Mouse (Mus musculus) forebrain, embryonic 16.5 days (tissue): ENCODE results near the gene Olfr545. TPM values are rescaled to one million over a fixed set of nuclear protein-coding genes. Genes with fewer than 3 reads are reported as not detected.

ENCODE experiments used
- ATAC-seq: fragments of 200-750 bp; cut with Nextera tagmentation; 2 replicates; pipeline ENCODE4 v1.8.0; 2017; ENCODE audit warnings: mild to moderate bottlenecking, moderate library complexity
- H3K27ac ChIP-seq: fragments of 300-500 bp; sonication (generic); 2 replicates; pipeline ENCODE4 v1.5.1; 2014; ENCODE audit warnings: low read length, control low read depth
- H3K27me3 ChIP-seq: fragments of 300-500 bp; sonication (generic); replicated peaks from 2 replicates; pipeline ENCODE4 v1.6.1; 2014; ENCODE audit warnings: low read length; ENCODE audit not compliant: control insufficient read depth, insufficient read depth
- H3K36me3 ChIP-seq: fragments of 300-500 bp; sonication (generic); 2 replicates; pipeline ENCODE4 v1.6.1; 2014; ENCODE audit not compliant: control insufficient read depth, insufficient read depth
- H3K4me1 ChIP-seq: fragments of 300-500 bp; sonication (generic); replicated peaks from 2 replicates; pipeline ENCODE4 v1.6.1; 2014; ENCODE audit warnings: low read length; ENCODE audit not compliant: control insufficient read depth, insufficient read depth
- H3K4me2 ChIP-seq: fragments of 300-500 bp; sonication (generic); 2 replicates; pipeline ENCODE4 v1.6.1; 2014; ENCODE audit warnings: mild to moderate bottlenecking, low read length, control low read depth
- H3K4me3 ChIP-seq: fragments of 300-500 bp; sonication (generic); replicated peaks from 2 replicates; pipeline ENCODE4 v1.5.1; 2014; ENCODE audit warnings: mild to moderate bottlenecking, low read length, control low read depth
- H3K9ac ChIP-seq: fragments of 300-500 bp; sonication (generic); replicated peaks from 2 replicates; pipeline ENCODE4 v1.6.1; 2014; ENCODE audit warnings: low read depth, low read length, control low read depth
- H3K9me3 ChIP-seq: fragments of 300-500 bp; sonication (generic); 2 replicates; pipeline ENCODE4 v1.6.1; 2016; ENCODE audit warnings: low read length; ENCODE audit not compliant: control insufficient read depth
- WGBS: fragments of 180-500 bp; shearing (Covaris S2); extraction: QIAGEN DNeasy Blood & Tissue Kit; methylation state at CpG from one replicate; pipeline ENCODE4 v1.1.7; 2014; 5-methylcytosine and 5-hydroxymethylcytosine counted together
- polyA plus RNA-seq: library from polyadenylated mRNA; unstranded; fragments of >200 nt; fragmentation: Nextera tagmentation; extraction: Ambion mirVana; gene quantifications from 2 replicates; pipeline ENCODE4 v1.2.1, GENCODE M21; 2015

Olfr545 gene
- polyA plus RNA-seq, 1 experiment from 2014 or later, result not detected

- Histone ChIP-seq H3K27me3 (no peaks in the 10 kb centered on the region), H3K4me3 (no peak overlapping the region), H3K9me3 (no peaks in the 10 kb centered on the region), H3K36me3 (peaks cover 47% of the 10 kb centered on the region), H3K27ac (no peak overlapping the region), H3K9ac (no peak overlapping the region), H3K4me1 (no peaks in the 10 kb centered on the region), H3K4me2 (no peak overlapping the region)
- no peak for ATAC-seq
- 80% methylated on average over 5 of the region's 5 CpGs for WGBS
Observed at GRCm38 (mm10) chr7:102458618-102459380, 40.6 kb downstream of the Olfr545 start.

GRCm38 (mm10) chr7:102446438-102446837 lies 52.9 kb downstream of the Olfr545 start:
- H3K27me3 ChIP-seq, result no peaks in the 10 kb centered on the region
- 94% methylated on average over 9 of the region's 9 CpGs for WGBS

GRCm38 (mm10) chr7:102444301-102444700 lies 55.1 kb downstream of the Olfr545 start:
- H3K4me1 ChIP-seq, result peaks cover 22% of the 10 kb centered on the region
- ATAC-seq, result no peak
- no peaks in the 10 kb centered on the region for H3K27me3 ChIP-seq
- no peak overlapping the region for H3K4me2 ChIP-seq
- H3K9me3 ChIP-seq, result no peaks in the 10 kb centered on the region
- H3K4me3 ChIP-seq, result no peak overlapping the region
- WGBS, result 84% methylated on average over 2 of the region's 2 CpGs
- H3K36me3 ChIP-seq, result peaks cover 10% of the 10 kb centered on the region; the same call in 1 of the 2 replicates
- no peak overlapping the region for H3K9ac ChIP-seq
- no peak overlapping the region for H3K27ac ChIP-seq

More at GRCm38 (mm10) chr7:102446438-102446837, 52.9 kb downstream of the Olfr545 start:
- no peak overlapping the region for H3K9ac ChIP-seq
- H3K27ac ChIP-seq, result no peak overlapping the region
- no peaks in the 10 kb centered on the region for H3K9me3 ChIP-seq
- H3K4me1 ChIP-seq, result peaks cover 22% of the 10 kb centered on the region
- peaks cover 14% of the 10 kb centered on the region for H3K36me3 ChIP-seq
- no peak for ATAC-seq
- no peak overlapping the region for H3K4me3 ChIP-seq
- no peak overlapping the region for H3K4me2 ChIP-seq

- H3K27ac ChIP-seq, result peak overlapping the region; percentile 23; the same call in 1 of the 2 replicates
- 1% methylated on average over 4 of the region's 4 CpGs for WGBS
- H3K9ac ChIP-seq, result peak overlapping the region; percentile 82
- H3K4me3 ChIP-seq, result peak overlapping the region; percentile 89
- H3K36me3 ChIP-seq, result 0 out of 2 replicates have a peak, but pooled peaks cover 2% of the 10 kb centered on the region
- peak overlapping the region; percentile 85 for H3K4me2 ChIP-seq
- no peak for ATAC-seq
- H3K27me3 ChIP-seq, result no peaks in the 10 kb centered on the region
- no peaks in the 10 kb centered on the region for H3K9me3 ChIP-seq
- H3K4me1 ChIP-seq, result peaks cover 22% of the 10 kb centered on the region
Observed at GRCm38 (mm10) chr7:102442432-102442831, 56.9 kb downstream of the Olfr545 start.

GRCm38 (mm10) chr7:102441657-102442391 lies 57.5 kb downstream of the Olfr545 start, which contains the start of gene Rrm1:
Gene Rrm1 (plus strand): TSS chr7:102441695.
- Histone ChIP-seq H3K4me1 (peaks cover 22% of the 10 kb centered on the region), H3K27me3 (no peaks in the 10 kb centered on the region), H3K4me2 (peak within 1 kb of the TSS; percentile 85), H3K4me3 (peak within 1 kb of the TSS; percentile 89), H3K36me3 (0 out of 2 replicates have a peak, but pooled peaks cover 2% of the 10 kb centered on the region), H3K9ac (peak within 1 kb of the TSS; percentile 82), H3K27ac (peak within 1 kb of the TSS; percentile 39), H3K9me3 (no peaks in the 10 kb centered on the region)
- peak; percentile 100 for ATAC-seq
- WGBS, result under 1% methylated on average over 55 of the region's 56 CpGs

Other genes with a start within 250 kb of the Olfr545 start
- 15.4 and 19.5 TPM in 2 replicates for gene Rhog, start 243.5 kb downstream of the Olfr545 start, polyA plus RNA-seq
- 10.3 and 12.1 TPM in 2 replicates for gene Stim1, start 231.8 kb downstream of the Olfr545 start, polyA plus RNA-seq
- gene Rrm1, start 57.9 kb downstream of the Olfr545 start, polyA plus RNA-seq, result 79.3 and 96.2 TPM in 2 replicates
- 0.43 and 0.66 TPM in 2 replicates for gene Olfr543, start 17.9 kb downstream of the Olfr545 start, polyA plus RNA-seq
- 0.10 TPM in 2 replicates for gene Olfr544, start 11.3 kb downstream of the Olfr545 start, polyA plus RNA-seq
- not detected in 2 replicates for gene Olfr547, start 35.2 kb upstream of the Olfr545 start, polyA plus RNA-seq
- gene Olfr548-ps1, start 41.3 kb upstream of the Olfr545 start, polyA plus RNA-seq, result not detected in 2 replicates
- not detected in 2 replicates for gene Olfr549, start 50.3 kb upstream of the Olfr545 start, polyA plus RNA-seq
- gene Trim21, start 65.9 kb upstream of the Olfr545 start, polyA plus RNA-seq, result 0.41 TPM in 1 of 2 replicates, not detected in the other
- gene Olfr550, start 71.9 kb upstream of the Olfr545 start, polyA plus RNA-seq, result not detected in 2 replicates
- gene Olfr551, start 92.3 kb upstream of the Olfr545 start, polyA plus RNA-seq, result not detected in 2 replicates
- not detected in 2 replicates for gene Olfr552, start 98.2 kb upstream of the Olfr545 start, polyA plus RNA-seq
- gene Olfr553, start 118.6 kb upstream of the Olfr545 start, polyA plus RNA-seq, result not detected in 2 replicates
- not detected in 2 replicates for gene Olfr554, start 138.9 kb upstream of the Olfr545 start, polyA plus RNA-seq
- not detected in 2 replicates for gene Olfr555, start 159.2 kb upstream of the Olfr545 start, polyA plus RNA-seq
- not detected in 2 replicates for gene Olfr556, start 165.3 kb upstream of the Olfr545 start, polyA plus RNA-seq
- 5.6 and 5.8 TPM in 2 replicates for gene Trim68, start 187.8 kb upstream of the Olfr545 start, polyA plus RNA-seq
- gene Olfr557, start 196.3 kb upstream of the Olfr545 start, polyA plus RNA-seq, result not detected in 2 replicates
- gene Olfr558, start 202.6 kb upstream of the Olfr545 start, polyA plus RNA-seq, result not detected in 2 replicates
- gene Olfr33, start 219.5 kb upstream of the Olfr545 start, polyA plus RNA-seq, result not detected in 2 replicates
- not detected in 2 replicates for gene Olfr559, start 227.9 kb upstream of the Olfr545 start, polyA plus RNA-seq